Mouse (Mus musculus) heart, adult 18-20 months (tissue): Measurements from ENCODE around the gene Ccdc155. TPM values are rescaled to one million over a fixed set of nuclear protein-coding genes. Genes with fewer than 3 reads are reported as not detected.
"Not testable (repeated sequence)": the region's sequence is repeated elsewhere in the genome, so short reads cannot be mapped to it uniquely, and the experiment has no call there.

Source experiments
- DNase-seq, 2 experiments: peaks; one replicate each; pipeline ENCODE4 v3.0.0; 2021 to 2022; ENCODE audit warnings: mixed read lengths in 1 of 2
- total RNA-seq, 2 experiments: library from RNA; stranded (reverse); gene quantifications; 2 replicates each; pipeline ENCODE4 v1.2.3; 2021

Gene Ccdc155
- total RNA-seq, 2 experiments from 2014 or later, result 0.46 TPM; not detected in 1

DNA sequence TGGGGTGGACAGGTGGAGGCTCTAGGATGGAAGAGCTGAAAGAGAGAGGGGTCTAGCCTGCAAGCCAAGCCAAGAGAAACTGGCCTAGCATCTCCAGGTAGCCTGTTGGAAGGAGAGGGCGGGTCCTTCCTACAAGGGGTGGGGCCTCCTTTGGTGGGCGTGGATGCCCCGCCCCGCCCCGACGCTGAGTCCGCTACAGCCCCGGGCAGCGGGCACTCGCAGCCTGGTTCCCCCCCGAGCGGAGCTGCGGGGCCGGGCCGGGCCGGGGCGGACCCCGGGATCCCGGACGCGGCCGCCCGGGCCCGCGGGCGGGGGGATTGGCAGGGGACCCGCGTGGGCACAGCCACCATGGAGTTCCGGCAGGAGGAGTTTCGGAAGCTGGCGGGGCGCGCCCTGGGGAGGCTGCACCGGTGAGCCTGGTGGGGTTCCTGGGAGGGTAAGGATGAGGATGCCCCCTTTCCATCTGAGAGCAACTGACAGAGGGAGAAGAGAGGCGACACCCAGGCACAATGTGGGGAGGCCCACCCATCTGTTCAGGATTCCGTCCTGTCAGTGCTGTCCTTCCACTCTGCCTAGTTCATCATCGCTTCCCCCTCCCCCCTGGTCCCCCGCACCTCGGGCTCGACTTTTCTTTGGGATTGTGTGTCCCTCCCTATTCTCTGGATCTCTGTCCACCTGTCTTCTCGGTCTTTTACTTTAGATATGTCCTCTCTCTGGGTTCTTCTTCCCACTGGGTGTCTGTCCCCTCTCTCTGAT is 40.8 kb downstream of the Ccdc155 start, which contains the start of gene Slc17a7:
Gene Slc17a7, plus strand, starts transcription at position 215 of the 756 bp plus-strand sequence.
- no peak for DNase-seq

DNA sequence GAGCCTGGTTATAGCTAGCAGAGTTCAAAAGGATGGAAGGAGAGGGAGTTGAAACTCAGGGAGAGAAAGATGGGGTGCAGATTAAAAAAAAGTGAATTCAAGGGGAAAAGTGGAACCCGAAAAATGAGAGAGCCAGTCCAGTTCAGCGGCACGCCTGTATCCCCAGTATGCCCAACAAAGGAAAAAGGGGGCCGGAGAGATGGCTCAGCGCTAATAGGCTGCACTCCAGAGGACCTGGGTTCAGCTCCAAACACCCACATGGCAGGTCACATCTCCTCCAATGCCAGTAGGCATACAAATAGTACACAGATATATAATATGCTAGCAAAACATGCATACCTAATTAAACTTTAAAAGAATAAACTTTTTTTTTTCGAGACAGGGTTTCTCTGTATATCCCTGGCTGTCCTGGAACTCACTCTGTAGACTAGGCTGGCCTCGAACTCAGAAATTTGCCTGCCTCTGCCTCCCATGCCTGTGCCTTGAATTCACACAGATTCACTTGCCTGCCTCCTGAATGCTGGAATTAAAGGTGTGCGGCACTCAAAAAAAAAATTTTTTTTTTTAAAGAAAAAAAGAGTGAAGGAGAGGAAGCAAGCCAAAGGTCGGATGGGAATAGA is 41.6 kb downstream of the Ccdc155 start:
- no peak for DNase-seq

DNA sequence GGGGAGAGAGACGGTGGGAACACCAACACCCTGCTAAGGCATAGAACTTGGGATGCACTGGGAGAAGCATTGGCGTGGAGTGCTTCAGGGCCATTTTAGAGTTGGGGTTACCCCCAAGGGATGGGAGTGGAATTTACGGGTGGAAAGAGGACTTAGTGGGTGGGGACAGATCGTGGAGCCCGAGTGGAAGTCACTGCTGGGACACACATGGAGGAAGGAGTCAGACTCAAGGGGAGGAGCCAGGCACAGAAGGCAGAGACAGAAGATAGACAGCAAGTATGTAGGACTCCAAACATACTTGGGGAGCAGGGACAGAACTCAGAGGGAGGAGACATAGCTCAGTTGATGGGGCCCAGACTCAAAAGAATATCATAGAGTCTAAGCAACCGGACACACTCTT is 42.1 kb downstream of the Ccdc155 start:
- no peak for DNase-seq

DNA sequence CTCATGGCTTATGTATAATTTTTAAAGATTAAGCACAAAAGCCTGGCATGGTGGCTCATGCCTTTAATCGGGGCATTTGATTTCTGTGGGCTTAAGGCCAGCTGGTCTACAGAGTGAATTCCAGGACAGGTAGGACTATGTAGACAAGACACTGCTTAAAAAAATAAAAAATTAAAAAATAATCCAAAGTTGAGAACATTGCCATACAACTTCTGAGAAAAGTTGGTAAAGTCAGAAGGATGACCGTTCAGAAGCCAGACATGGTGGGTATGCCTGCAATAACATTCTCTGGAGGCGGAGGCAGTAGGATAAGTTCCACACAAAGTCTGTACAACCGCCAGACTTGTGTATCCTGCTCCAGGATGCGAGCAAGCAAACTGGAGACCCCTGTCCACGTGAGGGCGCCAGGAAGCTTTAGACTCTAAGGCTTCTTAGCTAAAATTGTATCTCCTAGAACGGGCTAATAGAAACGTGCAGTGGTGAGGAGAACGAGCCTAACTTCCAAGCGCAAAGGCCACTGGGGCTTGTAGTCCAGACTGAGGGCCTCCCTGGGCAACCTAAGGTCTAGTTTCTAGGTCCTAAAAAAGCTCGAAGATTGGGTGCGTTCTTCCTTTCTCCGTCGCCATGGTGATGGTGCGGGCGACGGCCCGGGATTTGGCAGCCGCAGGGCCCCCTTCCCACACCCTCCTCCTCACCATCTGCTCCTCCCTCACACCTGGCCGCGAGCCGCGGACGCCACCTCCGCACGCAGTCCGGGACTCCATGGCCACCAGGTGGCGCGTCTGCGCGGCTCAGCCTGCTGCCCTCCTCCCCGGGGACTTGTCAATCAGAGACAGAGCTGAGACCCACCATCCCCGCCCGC is 42.8 kb downstream of the Ccdc155 start:
- DNase-seq, result peak; percentile 89 to 95

DNA sequence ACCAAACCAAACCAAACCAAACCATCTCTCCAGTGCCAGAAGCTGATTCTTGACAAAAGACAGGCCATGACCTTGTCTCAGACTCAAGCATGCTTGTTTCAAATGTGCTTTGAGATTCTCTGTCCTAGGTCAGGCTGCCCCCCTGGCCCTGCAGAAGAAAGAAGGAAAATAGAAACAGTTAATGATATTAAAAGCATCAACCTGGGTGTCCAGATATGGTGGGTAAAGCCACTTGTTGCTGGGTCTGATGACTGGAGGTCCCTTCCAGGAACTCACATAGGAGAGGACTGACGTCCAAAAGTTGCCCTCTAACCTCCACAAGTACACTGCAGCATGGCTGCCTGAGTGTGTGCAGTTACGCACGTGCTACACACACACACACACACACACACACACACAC is 43.8 kb downstream of the Ccdc155 start:
- no peak for DNase-seq

DNA sequence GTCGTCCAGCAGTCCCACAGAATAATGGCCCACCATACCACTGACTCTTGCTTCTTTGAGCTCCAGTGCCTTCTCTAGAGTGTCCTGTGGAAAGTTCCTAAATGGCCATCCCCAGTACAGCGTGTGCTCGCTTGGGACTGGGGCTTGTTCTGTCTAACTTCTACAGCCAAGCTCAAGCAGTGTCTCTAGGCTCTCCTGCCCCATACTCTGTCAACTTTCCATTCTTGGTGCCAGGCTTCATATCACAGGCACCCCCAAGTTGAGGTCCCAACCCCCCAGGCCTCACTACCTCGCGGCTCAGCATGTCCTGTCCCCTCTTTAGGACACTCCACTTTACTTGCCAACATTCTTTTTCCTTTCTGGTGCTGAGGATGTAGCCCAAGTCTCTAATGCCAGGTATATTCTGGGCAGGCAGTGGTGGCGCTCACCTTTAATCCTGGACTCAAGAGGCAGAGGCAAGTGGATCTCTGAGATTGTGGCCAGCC is 44.3 kb downstream of the Ccdc155 start:
- no peak for DNase-seq

DNA sequence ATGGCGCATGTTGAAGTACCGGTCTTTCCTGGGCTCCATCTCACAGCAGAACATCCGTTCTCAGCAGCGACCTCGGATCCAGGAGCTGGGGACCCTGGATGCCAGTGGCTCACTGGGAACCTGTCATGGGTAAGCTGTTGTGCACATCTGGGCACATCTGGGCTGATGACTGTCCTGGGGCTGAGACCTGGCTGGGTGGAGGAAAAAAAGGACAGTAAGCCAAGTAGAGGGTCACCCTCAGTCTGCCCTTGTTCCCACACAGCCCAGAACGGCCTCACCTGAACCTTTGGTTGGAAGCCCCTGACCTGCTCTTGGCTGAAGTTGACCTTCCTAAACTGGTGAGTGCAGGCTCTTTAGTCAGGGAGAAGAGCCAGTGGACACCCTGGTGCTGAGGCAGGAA is 45.7 kb downstream of the Ccdc155 start:
- DNase-seq, result no peak

DNA sequence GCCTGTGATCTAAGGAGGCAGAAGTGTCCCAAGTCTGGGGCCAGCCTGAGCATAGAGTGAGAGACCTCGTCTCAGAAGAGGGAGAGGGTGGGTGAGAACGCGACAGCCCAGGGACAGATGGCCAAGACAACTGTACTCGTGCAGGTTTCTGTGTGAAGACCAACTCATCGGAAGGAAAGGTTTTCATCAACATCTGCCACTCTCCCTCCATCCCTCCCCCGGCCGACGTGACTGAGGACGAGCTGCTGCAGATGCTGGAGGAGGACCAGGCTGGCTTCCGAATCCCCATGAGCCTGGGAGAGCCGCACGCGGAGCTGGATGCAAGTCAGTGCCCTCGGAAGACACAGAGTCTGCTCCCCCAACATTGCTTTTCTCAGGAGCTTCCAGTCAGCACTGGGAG is 47.2 kb downstream of the Ccdc155 start:
- DNase-seq, result no peak

DNA sequence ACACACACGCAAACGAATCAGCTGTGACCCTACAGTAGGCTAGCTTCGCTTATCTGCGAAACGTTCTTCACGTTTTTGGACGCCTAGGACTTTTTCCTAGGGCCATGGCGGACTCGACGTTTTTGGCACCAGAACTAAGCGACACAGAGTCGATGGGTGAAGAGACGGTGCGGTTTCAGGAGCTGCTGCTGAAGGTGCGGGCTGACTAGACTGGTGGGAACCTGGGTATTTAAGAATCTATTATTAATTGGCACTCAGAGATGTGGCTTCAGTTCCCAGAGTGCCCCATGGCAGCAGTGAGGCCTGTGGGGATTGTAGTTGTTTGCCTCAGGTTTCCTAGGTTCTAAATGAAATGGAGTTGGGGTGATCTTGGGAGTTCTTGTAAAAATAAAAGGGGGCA is 48.5 kb downstream of the Ccdc155 start:
- DNase-seq, result no peak

DNA sequence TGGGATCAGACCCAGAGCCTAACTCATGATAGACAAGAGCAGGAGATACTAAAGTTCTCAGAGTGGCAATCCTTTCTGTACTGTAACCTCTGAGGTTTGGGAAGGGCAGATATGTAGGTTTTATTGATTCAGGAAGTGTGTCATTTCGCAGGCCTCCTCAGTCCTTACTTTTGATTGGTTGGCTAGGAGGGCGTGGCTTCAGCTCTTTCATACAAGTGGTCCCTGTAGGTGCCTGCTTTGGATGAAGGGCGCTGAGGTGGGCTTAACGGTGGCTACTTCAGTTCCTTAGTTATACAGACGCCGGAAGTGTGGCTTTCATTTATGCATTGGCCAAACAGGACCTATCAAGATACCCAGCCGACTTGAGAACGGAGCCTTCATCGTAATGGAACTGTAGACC is 49.1 kb downstream of the Ccdc155 start:
- DNase-seq, result no peak

DNA sequence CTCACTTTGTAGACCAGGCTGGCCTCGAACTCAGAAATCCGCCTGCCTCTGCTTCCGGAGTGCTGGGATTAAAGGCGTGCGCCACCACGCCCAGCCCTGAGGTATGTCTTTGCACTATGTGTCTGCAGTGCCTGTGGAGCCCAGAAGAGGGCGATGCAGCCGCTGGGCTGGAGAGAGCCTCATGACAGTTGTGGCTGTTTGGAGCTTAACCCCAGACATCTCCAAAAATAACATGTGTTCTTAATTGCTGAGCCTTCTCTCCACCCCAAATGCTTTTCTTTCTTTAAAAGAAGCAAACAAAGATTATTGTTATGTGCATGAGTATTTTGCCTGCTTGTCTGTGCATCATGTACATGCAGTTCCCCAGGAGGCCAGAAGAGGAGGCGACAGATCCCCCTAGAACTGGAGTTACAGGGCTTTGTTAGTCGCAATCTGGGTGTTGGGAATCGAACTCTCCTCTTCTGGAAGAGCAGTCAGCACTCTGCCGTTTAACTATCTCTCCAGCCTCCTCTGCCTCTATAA is 49.6 kb downstream of the Ccdc155 start:
- DNase-seq, result peak in 1 of 2 experiments; percentile 47

DNA sequence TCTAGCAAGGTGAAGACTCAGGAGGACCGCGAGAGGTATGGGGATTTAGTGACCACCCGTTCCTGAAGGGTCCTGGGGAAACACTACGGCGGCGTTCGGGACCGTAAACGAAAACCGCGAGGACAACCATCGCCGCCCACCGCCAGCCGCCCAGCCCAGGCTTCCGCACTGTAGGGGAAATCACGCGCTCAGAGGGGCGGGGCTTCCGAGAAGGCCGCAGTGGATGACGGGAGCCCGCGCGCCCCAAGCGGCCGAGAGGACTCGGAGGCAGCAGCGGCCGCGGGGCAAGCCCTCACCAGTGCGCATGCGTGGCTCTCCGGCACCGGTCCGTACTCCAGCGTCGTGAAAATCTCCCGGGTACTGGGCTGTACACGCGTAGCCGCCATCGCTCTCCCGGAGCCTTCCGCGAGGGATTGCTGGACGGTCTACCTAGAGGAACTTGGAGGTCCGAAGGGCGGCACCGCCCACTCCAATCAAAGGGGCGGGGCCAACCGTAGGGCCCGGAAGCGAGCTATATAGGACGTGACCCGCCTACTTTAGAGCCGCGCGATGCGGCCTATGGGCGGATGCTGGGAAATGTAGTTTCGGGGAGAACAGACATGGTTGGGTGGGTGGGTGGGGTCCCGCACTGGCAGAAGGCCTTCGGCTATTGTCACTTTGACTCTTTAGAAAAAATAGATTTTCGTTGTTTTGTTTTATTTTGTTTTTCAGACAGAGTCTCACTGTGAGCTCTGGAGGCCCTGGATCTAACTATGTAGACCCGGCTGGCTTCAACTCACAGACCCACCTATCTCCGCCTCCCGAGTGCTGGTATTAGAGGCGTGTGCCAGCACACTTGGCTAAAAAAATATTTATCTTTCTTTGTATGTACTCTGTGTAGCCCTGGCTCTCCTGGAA is 50.3 kb downstream of the Ccdc155 start, which contains the start of the genes Pih1d1 and Aldh16a1:
Gene Pih1d1, plus strand, starts transcription at position 208 of the 897 bp plus-strand sequence.
Gene Aldh16a1, minus strand, starts transcription at position 489 of the 897 bp plus-strand sequence.
- DNase-seq, result peak; percentile 98

DNA sequence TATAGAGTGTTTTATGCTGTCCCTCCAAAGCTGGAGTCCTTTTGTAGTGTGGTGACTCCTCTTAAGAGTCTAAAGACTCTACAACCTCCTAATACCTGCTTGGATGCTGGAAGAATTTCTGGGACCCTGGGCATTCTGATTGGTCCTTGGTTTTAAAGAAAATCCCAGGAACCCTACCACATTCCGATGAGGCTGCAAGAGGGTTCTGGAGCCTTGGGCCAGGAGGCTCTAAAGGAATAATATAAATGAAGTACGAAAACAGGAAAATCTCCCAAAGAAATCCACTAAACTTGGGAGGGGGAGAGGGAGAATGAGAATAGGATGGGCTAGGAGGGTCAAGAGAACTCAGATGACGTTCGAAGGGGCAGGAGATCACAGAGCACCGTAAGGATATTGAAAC is 51.1 kb downstream of the Ccdc155 start:
- no peak for DNase-seq

DNA sequence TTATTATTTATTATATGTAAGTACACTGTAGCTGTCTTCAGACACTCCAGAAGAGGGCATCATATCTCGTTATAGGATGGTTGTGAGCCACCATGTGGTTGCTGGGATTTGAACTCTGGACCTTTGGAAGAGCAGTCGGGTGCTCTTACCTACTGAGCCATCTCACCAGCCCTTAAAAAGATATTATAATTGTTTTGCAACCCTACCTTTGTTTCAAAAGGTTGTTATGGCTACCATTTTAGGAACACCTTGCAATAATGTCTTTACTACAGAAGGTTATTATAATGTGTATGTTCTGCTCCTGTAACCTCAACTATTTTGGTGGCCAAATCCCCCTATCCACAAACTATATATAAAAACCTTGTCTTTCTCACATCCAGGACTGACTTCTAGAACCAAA is 51.6 kb downstream of the Ccdc155 start:
- DNase-seq, result not testable (repeated sequence)

DNA sequence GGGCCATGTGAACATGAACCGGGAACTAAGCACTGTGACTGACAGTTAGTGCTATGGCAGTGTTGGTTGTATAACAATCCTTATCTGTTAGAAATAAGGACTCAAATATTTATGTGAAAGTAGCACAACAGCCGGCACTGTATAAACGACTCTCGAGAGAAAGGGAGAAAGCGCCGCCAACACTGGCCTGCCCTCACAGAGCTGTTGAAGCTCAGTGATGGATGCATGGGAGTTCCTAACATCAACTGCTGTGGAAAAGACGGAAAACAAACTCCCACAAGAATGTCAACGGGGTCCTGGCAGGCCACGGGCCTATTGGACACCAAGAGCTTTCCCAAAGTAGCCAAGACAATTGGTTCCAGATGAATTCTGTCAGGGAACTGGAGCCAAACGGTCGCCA is 53.4 kb downstream of the Ccdc155 start:
- DNase-seq, result peak; percentile 63 to 76

DNA sequence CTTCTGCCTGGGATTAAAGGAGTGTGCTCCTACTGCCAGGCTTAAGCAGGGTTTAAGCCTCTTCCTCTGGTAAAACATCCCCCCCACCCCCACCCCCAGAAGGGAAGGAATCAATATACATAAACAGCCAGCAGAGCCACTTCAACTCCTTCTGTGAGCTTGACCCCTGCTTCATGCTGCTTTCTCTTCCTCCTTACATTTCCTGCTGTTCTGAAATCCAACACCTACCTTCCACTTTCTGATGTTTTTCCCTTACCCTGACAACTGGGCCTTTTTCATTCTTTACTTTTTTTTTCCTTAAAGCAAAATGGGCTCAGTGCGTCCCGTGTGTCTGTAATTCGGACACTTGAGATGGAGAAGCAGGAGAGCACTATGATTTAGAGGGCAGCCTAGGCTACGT is 54.4 kb downstream of the Ccdc155 start:
- DNase-seq, result no peak

DNA sequence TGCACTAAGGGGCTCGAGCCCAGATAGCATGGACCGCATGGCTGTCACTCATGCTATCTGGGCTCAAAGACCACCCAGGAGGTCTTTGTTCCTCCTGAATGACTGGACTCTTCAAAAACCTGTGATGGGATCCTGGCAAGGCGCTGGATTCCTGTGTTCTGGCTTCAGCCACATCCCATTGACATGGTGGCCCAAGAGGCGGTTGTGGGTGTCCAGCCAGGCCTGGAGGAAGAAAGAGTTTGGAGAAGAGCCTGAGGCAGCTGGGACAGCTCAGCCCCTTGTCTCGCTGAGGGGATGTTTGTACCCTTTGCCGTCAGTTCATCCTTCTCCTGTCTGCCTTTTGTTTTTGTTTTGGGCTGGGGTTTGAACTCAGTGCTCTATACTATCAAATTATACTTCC is 55.1 kb downstream of the Ccdc155 start:
- peak; percentile 69 to 78 for DNase-seq

DNA sequence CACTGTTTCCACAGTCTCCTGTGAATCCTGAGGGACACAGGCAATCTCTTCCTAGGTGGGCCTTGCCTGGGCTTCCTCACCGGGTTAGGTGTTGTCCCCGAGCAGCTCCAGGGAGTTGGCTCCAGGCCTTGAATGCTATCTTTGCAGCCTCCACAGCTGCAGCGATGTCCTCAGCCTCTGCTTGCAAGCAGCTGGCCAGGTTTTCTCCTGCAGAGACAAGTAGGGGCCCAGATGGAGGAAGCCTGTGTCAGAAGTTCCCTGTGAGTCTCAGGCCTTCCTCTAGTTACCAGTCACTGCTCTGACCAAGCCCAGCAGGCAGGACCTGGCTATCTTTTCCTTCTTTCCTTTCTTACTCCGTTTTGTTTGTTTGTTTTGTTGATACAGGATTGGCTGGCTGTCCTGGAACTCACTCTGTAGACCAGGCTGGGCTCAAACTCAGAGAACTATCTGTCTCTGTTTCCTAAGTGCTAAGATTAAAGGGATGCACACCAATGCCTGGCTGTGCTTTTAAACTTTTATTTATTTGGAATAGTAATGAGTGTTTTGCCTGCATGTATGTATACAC is 56.1 kb downstream of the Ccdc155 start:
- DNase-seq, result peak; percentile 53 to 74

DNA sequence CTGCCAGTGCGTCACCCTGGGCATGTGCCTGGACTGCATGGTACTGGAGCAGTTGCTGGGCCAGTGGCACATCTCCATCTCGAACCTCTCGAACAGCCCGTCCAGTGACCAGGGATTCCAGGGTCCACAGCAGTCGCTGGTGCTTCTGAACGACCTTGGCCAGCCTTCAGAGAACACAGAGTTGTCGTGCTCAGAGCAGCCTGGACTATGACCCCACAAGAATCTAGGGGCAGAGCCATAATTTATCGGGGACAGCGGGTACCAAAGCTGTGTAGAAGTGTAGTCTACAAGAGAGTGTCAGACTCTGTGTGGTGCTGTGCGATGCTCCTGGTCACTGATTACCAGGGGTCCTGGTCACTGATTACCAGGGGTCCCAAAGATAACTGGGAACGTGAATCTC is 56.8 kb downstream of the Ccdc155 start:
- DNase-seq, result no peak

DNA sequence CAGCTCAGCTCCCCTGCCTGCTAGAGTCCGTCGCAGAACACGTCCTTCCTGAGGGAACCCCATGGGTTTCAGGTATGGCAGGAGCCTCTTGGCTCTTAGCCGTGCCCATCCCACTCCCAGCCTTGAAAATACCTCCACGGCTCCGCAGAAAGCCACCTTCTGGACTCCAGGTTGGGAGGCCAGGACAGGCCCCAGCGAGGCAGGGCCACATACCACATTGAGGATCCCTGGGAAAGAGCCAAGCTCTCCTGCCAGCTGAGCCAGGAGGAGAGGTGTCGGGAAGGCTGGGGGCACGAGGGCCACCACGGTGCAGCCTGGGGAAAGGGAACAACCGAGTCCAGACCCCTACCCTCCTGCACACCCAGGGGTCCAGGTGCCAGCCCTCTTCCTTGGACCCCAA is 57.4 kb downstream of the Ccdc155 start:
- DNase-seq, result no peak

DNA sequence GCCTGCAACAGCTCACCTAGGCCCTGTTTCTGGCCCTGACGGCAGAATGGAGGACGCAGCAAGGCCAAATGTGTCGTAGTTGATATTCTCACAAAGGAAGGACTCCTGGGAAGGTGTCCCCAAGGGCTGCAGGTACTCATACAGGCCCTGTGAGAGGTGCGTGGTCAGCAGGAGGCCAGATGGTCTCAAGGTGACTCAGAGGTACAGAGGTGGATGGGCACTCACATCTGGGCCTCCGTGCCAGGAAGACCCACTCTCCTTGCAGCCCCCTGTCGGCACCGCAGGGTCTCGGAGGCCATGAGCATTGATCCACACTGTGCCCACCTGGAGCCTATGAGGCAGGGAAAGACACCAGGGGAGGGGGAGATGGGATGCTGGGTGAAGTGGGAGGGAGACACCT is 59.2 kb downstream of the Ccdc155 start:
- DNase-seq, result no peak
